Comparison of ENCODE assay signal across 30 mouse cellular contexts in the genomic region with DNA sequence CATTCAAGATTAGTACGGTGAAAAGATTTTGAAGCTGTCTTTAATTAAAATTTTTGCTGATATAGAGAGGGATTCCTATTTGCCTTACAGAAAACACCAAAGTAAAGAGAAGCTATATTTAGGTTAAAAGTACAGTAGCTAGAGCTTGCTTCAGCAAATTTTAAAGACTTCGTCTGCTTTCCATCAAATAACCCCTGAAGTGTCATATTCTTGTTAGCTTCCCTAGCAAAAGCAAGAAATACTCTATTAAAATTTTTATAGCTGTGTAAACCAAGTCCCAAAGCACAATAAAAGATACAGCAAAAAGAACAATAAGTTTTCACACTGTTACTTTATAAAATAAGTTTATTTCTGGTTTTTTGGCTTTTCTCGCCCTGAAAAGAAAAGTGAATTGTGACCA.
"Had no signal": no experiment of that assay in that cellular context is flagged by ENCODE, and none has a peak within 500 bp of the region (broad histone marks: within the 10 kb centered on the region; RNA-seq: fewer than 3 reads in every experiment).

No protein-coding gene starts in this region.

- H3K36me3 ChIP-seq: limb, embryonic 12.5 days; limb, embryonic 15.5 days; liver, embryonic 12.5 days; liver, embryonic 13.5 days; liver, embryonic 15.5 days; lung, embryonic 15.5 days; midbrain, embryonic 10.5 days; midbrain, embryonic 12.5 days; midbrain, embryonic 13.5 days; midbrain, embryonic 15.5 days had no signal

- H3K4me3 ChIP-seq: left cerebral cortex, adult 2 months; limb, embryonic 12.5 days; limb, embryonic 15.5 days; liver, embryonic 12.5 days; liver, embryonic 13.5 days; liver, embryonic 15.5 days; lung, embryonic 15.5 days; megakaryocyte, embryonic 14.5 days; midbrain, embryonic 10.5 days; midbrain, embryonic 12.5 days; midbrain, embryonic 13.5 days; midbrain, embryonic 15.5 days; myocyte had no signal

- H3K4me1 ChIP-seq: limb, embryonic 12.5 days; limb, embryonic 15.5 days; liver, embryonic 12.5 days; liver, embryonic 13.5 days; liver, embryonic 15.5 days; lung, embryonic 15.5 days; megakaryocyte, embryonic 14.5 days; midbrain, embryonic 10.5 days; midbrain, embryonic 12.5 days; midbrain, embryonic 13.5 days; midbrain, embryonic 15.5 days had no signal

- H3K9me3 ChIP-seq: limb, embryonic 12.5 days; limb, embryonic 15.5 days; liver, embryonic 12.5 days; liver, embryonic 13.5 days; liver, embryonic 15.5 days; lung, embryonic 15.5 days; megakaryocyte, embryonic 14.5 days; midbrain, embryonic 10.5 days; midbrain, embryonic 12.5 days; midbrain, embryonic 13.5 days; midbrain, embryonic 15.5 days had no signal

- H3K27me3 ChIP-seq: limb, embryonic 12.5 days; liver, embryonic 12.5 days; liver, embryonic 13.5 days; liver, embryonic 15.5 days; lung, embryonic 15.5 days; megakaryocyte, embryonic 14.5 days; midbrain, embryonic 12.5 days; midbrain, embryonic 13.5 days; midbrain, embryonic 15.5 days had no signal

- H3K9ac ChIP-seq: limb, embryonic 12.5 days; limb, embryonic 15.5 days; liver, embryonic 12.5 days; liver, embryonic 13.5 days; liver, embryonic 14.5 days; liver, embryonic 15.5 days; liver, postnatal 0 days; lung, embryonic 14.5 days; lung, embryonic 15.5 days; midbrain, embryonic 12.5 days; midbrain, embryonic 13.5 days; midbrain, embryonic 15.5 days had no signal

- H3K27ac ChIP-seq: left cerebral cortex, adult 2 months; limb, embryonic 12.5 days; limb, embryonic 15.5 days; liver, embryonic 12.5 days; liver, embryonic 13.5 days; liver, embryonic 14.5 days; liver, embryonic 15.5 days; lung, embryonic 15.5 days; macrophage; midbrain, embryonic 10.5 days; midbrain, embryonic 12.5 days; midbrain, embryonic 13.5 days; midbrain, embryonic 15.5 days had no signal

- H3K4me2 ChIP-seq: limb, embryonic 12.5 days; limb, embryonic 15.5 days; liver, embryonic 11.5 days; liver, embryonic 12.5 days; liver, embryonic 13.5 days; liver, embryonic 15.5 days; lung, embryonic 14.5 days; lung, embryonic 15.5 days; midbrain, embryonic 11.5 days; midbrain, embryonic 12.5 days; midbrain, embryonic 13.5 days; midbrain, embryonic 15.5 days had no signal

- ATAC-seq: liver, embryonic 12.5 days; liver, postnatal 0 days; lung, postnatal 0 days; midbrain, embryonic 13.5 days; midbrain, embryonic 15.5 days; midbrain, embryonic 16.5 days had no signal

- DNase-seq: left cerebral cortex, postnatal 4 days; liver; liver, embryonic 13.5 days; liver, postnatal 0 days; lung, adult 18-20 months; lung, adult 2 months; lung, embryonic 14.5 days; lung, postnatal 10 days; lung, postnatal 14 days; lung, postnatal 36 days; lung, postnatal 4 days; midbrain, embryonic 14.5 days had no signal
